Mouse (Mus musculus) heart, adult 11 months (tissue): ENCODE data around the gene Sh3bp1.

ENCODE experiments used
- DNase-seq: peaks from one replicate; pipeline ENCODE4 v3.0.0; 2022

Gene Sh3bp1

GRCm38 (mm10) chr15:78916052-78916826, 16.7 kb downstream of the Sh3bp1 start:
- peak; percentile 92 for DNase-seq

DNA sequence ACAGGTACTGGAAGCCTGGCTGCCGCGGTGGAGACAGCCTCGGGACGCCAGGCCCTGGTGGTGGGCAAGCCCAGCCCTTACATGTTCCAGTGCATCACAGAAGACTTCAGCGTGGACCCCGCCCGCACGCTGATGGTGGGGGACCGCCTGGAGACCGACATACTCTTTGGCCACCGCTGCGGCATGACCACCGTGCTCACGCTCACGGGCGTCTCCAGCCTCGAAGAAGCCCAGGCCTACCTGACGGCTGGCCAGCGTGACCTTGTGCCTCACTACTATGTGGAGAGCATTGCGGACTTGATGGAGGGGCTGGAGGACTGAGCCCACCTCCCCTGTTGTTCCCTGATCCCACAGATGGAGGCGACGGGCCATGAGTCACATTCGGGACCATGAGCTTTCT, 18.6 kb downstream of the Sh3bp1 start:
- DNase-seq: peak; percentile 92

DNA sequence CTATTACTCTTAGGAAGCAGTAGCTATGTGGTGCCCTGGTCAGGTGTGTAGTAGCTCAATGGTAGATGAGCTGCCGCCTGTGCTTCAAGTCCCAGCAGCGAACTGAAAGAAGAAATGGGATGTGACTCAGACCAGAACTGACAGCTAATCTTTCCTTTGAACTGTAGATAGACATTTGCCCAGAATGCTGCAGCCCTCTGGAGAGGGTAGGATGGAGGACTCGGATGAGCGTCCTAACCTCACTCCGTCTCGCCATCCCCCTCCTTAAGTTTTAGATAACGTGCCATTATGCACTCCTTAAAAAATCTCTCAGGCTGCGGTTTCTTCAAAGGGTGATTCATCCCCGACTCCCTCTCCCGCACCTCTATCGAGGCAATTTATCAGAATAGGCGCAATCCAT, 20.3 kb downstream of the Sh3bp1 start:
- DNase-seq: no peak

DNA sequence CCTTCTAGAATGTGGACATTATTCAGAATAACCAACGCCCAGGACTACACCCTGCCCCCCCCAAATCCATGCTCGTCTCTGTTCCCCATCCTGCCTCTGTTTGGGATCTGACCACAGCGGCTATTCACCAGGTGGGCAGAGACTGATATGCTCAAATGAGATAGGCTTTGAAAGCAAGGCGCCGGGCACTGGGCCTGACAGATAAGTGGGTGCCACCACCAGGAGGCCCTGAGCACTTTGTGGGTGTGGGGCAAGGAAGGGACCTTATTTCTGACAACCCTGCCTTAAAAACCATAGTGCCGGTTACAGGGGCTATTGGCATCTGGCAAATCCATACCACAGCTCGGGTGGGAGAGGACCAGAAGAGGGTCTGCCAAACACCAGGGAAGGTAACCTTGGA, 23.1 kb downstream of the Sh3bp1 start:
- no peak for DNase-seq

- peak; percentile 94 for DNase-seq
Measured at GRCm38 (mm10) chr15:78923585-78923984, 24.0 kb downstream of the Sh3bp1 start.

- DNase-seq: peak; percentile 89
Measured at GRCm38 (mm10) chr15:78925129-78925528, 25.6 kb downstream of the Sh3bp1 start.

- DNase-seq: peak; percentile 99
Measured at GRCm38 (mm10) chr15:78926021-78926919, 26.7 kb downstream of the Sh3bp1 start, which contains the start of gene Lgals1. Lgals1 (plus strand) TSS chr15:78926725.

DNA sequence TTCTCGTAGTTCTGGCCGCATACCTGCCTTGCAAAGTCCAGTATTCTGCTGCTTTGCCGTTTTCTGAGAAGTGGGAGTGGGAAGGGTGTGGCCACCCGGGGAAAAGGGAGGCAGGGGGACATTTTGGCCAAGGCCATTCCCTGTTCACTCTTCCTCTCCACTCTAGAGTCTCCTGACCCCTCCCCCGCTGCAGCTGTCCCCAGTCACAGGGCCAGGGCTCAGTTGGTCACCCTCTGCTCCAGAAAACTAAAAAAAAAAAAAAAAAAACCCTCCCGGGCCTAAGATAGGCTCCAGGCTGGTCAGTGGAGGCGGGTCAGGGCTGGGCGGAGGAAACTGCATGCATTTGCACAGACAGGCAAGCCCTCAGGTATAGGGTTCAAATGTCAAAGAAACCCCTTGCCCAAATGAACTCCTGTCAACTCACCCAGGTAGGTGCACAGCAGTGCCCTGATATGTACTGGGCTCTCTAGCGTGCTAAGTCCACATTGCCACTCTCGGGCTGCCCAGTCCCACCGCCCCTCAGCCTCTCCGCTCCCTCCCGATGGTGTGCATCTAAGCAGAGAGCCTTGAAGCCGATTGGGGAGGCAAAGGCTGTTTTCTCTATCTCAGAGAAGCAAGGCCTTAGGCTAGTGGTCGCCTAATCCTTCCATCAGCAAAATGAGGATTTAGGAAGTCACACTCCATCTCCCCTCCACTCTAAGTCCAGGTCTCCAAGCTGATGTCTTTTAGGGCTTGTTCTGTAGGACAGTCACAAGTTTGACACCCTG, 27.6 kb downstream of the Sh3bp1 start:
- peak; percentile 98 for DNase-seq

GRCm38 (mm10) chr15:78927788-78928457, 28.4 kb downstream of the Sh3bp1 start:
- DNase-seq: peak; percentile 99

GRCm38 (mm10) chr15:78928539-78928938, 29.0 kb downstream of the Sh3bp1 start:
- DNase-seq: no peak

DNA sequence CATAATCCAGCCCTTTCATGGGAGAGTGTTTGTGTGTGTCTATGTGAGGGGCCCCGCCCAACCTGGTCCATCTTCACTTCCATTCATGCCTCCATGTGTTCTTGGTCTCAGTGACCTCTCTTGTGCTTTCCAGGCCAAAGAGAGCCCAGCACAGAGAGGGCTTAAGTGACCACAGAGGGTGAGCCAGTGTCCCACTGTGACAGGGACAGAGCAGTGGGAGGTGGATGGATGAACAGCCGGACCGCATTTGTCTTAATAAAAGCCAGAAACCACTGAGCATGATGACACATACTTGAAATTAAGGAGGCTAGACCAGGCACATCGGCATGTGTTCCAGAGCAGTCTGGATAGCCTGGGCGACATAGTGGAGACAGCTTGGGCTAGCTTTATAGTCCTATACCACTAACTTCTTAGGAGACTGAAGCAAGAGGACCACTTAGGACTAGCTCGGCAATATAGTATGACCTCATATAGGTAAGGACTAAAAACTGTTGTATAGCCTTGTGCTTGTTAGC, 30.7 kb downstream of the Sh3bp1 start:
- no peak for DNase-seq

DNA sequence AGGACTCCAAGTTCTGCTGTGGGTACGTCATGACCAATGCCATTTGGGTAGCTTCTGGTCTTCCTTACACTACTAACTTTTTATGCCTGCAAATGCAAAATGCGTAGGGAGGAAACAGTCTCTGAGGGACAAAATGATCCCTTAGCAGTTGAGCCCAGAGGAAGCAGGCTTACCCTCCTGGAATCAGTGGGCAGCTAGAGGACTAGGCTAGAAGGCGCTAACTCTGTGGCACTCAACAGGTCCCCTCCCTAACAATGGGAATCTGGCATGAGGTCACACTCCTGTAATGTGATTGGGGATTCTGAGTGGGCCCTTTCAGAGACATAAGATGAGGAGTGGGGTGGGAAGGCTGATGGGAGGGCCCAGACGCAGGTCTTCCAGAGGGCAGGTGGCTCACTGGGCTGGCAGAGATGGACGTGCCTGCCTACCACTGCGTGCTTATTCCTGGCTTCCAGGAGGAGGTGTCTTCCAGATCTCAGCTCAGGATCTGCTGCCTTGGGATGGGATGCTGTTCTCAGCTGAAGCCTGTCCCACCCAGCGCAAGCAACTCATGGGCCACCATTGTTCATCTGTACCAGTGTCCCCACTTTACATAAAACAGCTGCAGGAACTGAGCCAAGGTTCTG, 31.3 kb downstream of the Sh3bp1 start:
- DNase-seq: no peak

DNA sequence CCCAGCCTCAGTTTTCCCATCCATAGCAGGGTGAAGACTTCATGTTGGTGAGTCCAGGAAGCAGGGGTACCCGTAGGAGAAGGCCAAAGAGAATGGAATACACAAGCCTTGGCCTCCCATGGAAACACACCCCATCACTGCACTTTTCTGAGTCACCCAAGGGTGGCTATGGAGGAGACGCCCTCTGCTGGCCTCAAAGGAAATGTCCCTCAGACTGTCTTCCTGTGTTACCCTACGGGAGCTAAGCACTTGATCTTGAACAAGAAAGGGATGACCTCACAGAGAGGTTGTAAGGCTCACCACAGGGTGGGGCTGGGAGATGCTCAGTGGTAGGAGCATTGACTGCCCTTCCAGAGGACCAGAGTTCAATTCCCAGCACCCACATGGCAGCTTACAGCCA, 32.0 kb downstream of the Sh3bp1 start:
- peak; percentile 96 for DNase-seq

GRCm38 (mm10) chr15:78934784-78935320, 35.3 kb downstream of the Sh3bp1 start, which contains the start of gene Nol12:
Nol12 (plus strand) TSS chr15:78934933.
- peak; percentile 98 for DNase-seq

GRCm38 (mm10) chr15:78936403-78936802, 36.8 kb downstream of the Sh3bp1 start:
- DNase-seq: no peak

DNA sequence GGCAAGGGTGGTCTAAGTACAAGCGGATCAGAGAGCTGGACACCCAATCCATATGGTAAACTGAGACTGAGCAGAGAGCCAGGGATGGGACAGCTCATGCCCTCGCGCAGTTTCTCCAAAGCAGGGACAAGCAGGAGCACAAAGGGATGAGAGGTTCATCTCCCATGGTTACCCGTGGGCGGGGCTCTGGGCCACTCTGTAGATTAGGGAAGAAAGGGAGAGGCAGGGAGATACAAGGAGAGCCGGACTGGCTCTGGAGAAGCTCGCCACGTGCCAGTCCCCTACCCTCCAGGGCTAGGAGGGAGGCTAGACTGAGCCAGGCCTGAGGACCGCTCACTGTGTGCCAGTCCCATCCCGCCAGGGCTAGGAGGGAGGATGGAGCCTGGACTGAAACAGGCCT, 37.7 kb downstream of the Sh3bp1 start:
- DNase-seq: no peak

DNA sequence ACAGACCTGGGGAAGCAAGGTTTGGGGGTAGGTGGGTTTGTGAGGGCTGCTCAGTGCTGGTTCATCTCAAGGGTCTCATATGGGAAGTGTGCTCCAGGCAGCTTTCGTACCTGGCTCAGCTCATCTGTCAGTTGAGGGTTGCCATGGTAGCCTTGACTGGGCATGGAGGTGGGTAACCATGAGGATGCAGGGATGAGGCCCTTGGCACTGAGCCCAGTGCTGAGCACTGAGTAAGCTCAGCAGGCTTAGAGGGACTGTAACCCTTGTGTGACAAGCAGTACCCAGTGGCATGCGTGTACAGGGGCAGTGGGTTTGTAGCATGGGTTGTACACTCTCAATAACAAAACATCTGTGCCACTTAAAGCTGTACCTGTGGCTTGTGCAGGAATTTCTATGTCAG, 38.4 kb downstream of the Sh3bp1 start:
- no peak for DNase-seq

DNA sequence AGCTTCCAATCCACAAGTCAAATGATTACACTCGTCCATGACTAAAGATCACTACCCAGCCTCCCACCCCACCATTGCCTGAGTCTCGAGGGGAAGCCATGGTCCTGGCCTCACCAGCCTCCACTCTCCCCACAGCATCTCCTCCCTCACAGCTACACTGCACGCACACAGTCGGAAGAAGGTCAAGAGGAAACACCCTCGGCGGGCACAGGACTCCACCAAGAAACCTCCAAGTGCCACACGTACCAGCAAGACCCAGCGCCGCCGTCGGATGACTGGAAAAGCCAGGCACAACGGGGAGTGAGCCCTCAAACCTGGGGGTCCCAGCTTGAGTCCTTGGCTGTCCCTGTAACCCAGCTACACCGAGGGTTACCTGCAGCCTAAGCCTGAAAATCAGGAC, 40.8 kb downstream of the Sh3bp1 start:
- peak; percentile 91 for DNase-seq

DNA sequence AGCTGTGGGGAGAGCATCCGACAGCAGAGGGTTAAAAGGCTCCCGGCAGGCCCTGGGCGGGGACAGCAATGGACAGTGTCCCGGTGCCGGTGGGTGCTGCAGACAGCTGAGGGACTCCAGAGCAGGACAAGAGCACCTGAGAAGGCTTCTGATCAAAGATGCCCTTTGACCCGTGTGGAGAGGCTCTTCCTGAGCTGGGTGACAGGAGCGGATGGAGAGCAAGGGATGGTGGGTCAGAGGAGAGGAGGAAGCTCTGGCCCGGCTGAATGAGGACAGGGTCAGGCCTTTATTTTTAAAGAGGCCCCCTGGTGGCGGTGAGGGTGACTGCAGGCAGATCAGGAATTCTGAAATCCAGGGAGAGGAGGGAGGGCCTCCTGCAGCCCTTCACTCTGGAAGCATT, 43.1 kb downstream of the Sh3bp1 start:
- DNase-seq: peak; percentile 98

GRCm38 (mm10) chr15:78946232-78946631, 46.7 kb downstream of the Sh3bp1 start:
- DNase-seq: no peak

- peak; percentile 99 for DNase-seq
Measured at GRCm38 (mm10) chr15:78947657-78948056, 48.1 kb downstream of the Sh3bp1 start, which contains the start of gene Triobp. Triobp (plus strand) TSS chr15:78947724.
